Mouse (Mus musculus) heart, adult 2 months (tissue): ENCODE measurements around the gene Gm9112. TPM values are rescaled to one million over a fixed set of nuclear protein-coding genes. Genes with fewer than 3 reads are reported as not detected.
A peak's percentile ranks its signal among the peaks of the same experiment; 100 is the strongest.
"Not testable (repeated sequence)": the region's sequence is repeated elsewhere in the genome, so short reads cannot be mapped to it uniquely, and the experiment has no call there.

ENCODE experiments used
- DNase-seq, 2 experiments: peaks; one replicate each; pipeline ENCODE4 v3.0.0; 2021
- H3K27ac ChIP-seq: fragments of 200-600 bp; 2 replicates; pipeline ENCODE4 v1.8.1; 2022
- H3K27me3 ChIP-seq: fragments of 200-500 bp; 2 replicates; pipeline ENCODE4 v1.6.1; 2012; ENCODE audit warnings: mild to moderate bottlenecking, low read length, inconsistent platforms, mixed read lengths; ENCODE audit not compliant: control insufficient read depth, insufficient read depth
- H3K36me3 ChIP-seq: fragments of 200-500 bp; 2 replicates; pipeline ENCODE4 v1.6.1; 2012; ENCODE audit warnings: low read length, inconsistent platforms; ENCODE audit not compliant: control insufficient read depth, insufficient read depth
- H3K4me1 ChIP-seq: fragments of 200-500 bp; 2 replicates; pipeline ENCODE4 v1.6.1; 2011; ENCODE audit warnings: low read length; ENCODE audit not compliant: control insufficient read depth, insufficient read depth
- H3K4me3 ChIP-seq: fragments of 200-600 bp; 2 replicates; pipeline ENCODE4 v1.8.1; 2022
- H3K79me2 ChIP-seq: fragments of 200-500 bp; replicated peaks from 2 replicates; pipeline ENCODE4 v1.6.1; 2012; ENCODE audit warnings: mild to moderate bottlenecking, inconsistent platforms, low read length, moderate library complexity, mixed read lengths; ENCODE audit not compliant: control insufficient read depth, insufficient read depth
- H3K9ac ChIP-seq: fragments of 200-500 bp; 2 replicates; pipeline ENCODE4 v1.6.1; 2012; ENCODE audit warnings: low read depth, mild to moderate bottlenecking, control low read depth, inconsistent platforms, low read length, mixed read lengths
- CTCF ChIP-seq: fragments of 200-600 bp; IDR thresholded peaks from 2 replicates; pipeline ENCODE4 v1.8.1; 2022; ENCODE audit warnings: antibody characterized with exemption, mild to moderate bottlenecking, moderate library complexity
- EP300 ChIP-seq: fragments of 200-500 bp; IDR thresholded peaks from 2 replicates; pipeline ENCODE4 v1.6.1; 2011; ENCODE audit warnings: low read depth, low read length, control low read depth; ENCODE audit not compliant: insufficient read depth
- POLR2A ChIP-seq: fragments of 200-500 bp; IDR thresholded peaks from 2 replicates; pipeline ENCODE4 v1.6.1; 2011; ENCODE audit warnings: mild to moderate bottlenecking, low read depth, low read length, control low read depth; ENCODE audit not compliant: insufficient read depth
- WGBS: fragments of 180-500 bp; shearing (Covaris S2); methylation state at CpG from one replicate; pipeline ENCODE4 v1.1.7; 2018; 5-methylcytosine and 5-hydroxymethylcytosine counted together
- intact Hi-C: fragments of 180-260 bp; cut with DNase I; formaldehyde crosslinking; loops from one replicate; pipeline ENCODE4 v1.15.1; 2025
- long read RNA-seq: library from polyadenylated mRNA; stranded (forward); transcript quantifications from one replicate; pipeline ENCODE4 v2.0.0, GENCODE M21; 2021
- polyA plus RNA-seq: library from polyadenylated mRNA; depleted of rRNA; stranded (reverse); fragments of >200 nt; gene quantifications from 2 replicates; pipeline ENCODE4 v1.2.3, GENCODE M21; 2012; rRNA removed
- total RNA-seq, 2 experiments: library from RNA; stranded (reverse); gene quantifications; 2 replicates each; pipeline ENCODE4 v1.2.3; 2021

Gm9112 gene
- not detected for total RNA-seq
- not detected in 2 replicates for polyA plus RNA-seq
- long read RNA-seq = 0 reads

GRCm38 (mm10) chrX:102707535-102707934 lies at the start of gene Gm9112, which contains the start of gene Dmrtc1b:
Gene Gm9112, minus strand, starts transcription at chrX:102707635.
Gene Dmrtc1b, plus strand, starts transcription at chrX:102707865.
- DNase-seq = not testable (repeated sequence)
- WGBS = 77% methylated on average over 9 of the region's 10 CpGs

GRCm38 (mm10) chrX:102724226-102724625 lies 16.8 kb upstream of the Gm9112 start:
- H3K27ac ChIP-seq, H3K79me2 ChIP-seq, DNase-seq, H3K9ac ChIP-seq, intact Hi-C loops, H3K36me3 ChIP-seq, H3K4me3 ChIP-seq, H3K4me1 ChIP-seq, H3K27me3 ChIP-seq: not testable (repeated sequence)
- WGBS = 87% methylated on average over 6 of the region's 6 CpGs

More at GRCm38 (mm10) chrX:102707535-102707934, at the start of gene Gm9112, which contains the start of gene Dmrtc1b:
- H3K4me1 ChIP-seq, H3K27me3 ChIP-seq, H3K79me2 ChIP-seq, H3K27ac ChIP-seq, intact Hi-C loops, H3K36me3 ChIP-seq, H3K4me3 ChIP-seq, H3K9ac ChIP-seq: not testable (repeated sequence)

- H3K4me1 ChIP-seq, H3K79me2 ChIP-seq, H3K27ac ChIP-seq, H3K4me3 ChIP-seq, intact Hi-C loops, DNase-seq, H3K27me3 ChIP-seq, H3K9ac ChIP-seq, H3K36me3 ChIP-seq: not testable (repeated sequence)
- 72% methylated on average over 3 of the region's 3 CpGs for WGBS
Measured at GRCm38 (mm10) chrX:102700636-102701035, 6.8 kb downstream of the Gm9112 start.

- H3K27ac ChIP-seq, H3K79me2 ChIP-seq, H3K4me1 ChIP-seq, H3K27me3 ChIP-seq, intact Hi-C loops, H3K4me3 ChIP-seq, H3K36me3 ChIP-seq, H3K9ac ChIP-seq: not testable (repeated sequence)
- DNase-seq = peak; percentile 3 to 22
- WGBS = 12% methylated on average over 4 of the region's 4 CpGs
- TF ChIP-seq CTCF = peak; percentile 60
Measured at GRCm38 (mm10) chrX:102689252-102689651, 18.2 kb downstream of the Gm9112 start.

GRCm38 (mm10) chrX:102686872-102687271 lies 20.6 kb downstream of the Gm9112 start, which contains the start of gene Gm3880:
Gene Gm3880, minus strand, starts transcription at chrX:102686972.
- not testable (repeated sequence) for H3K27ac ChIP-seq, H3K4me1 ChIP-seq, DNase-seq, H3K79me2 ChIP-seq, H3K36me3 ChIP-seq, H3K4me3 ChIP-seq, H3K27me3 ChIP-seq, H3K9ac ChIP-seq
- 77% methylated on average over 5 of the region's 5 CpGs for WGBS
- intact Hi-C loops = loop anchor here (1.0 kb wide), 1 partner anchor 19 kb away; no protein-coding TSS in a partner anchor

GRCm38 (mm10) chrX:102684706-102685105 lies 22.7 kb downstream of the Gm9112 start:
- H3K79me2 ChIP-seq, H3K27me3 ChIP-seq, H3K4me1 ChIP-seq, DNase-seq, intact Hi-C loops, H3K27ac ChIP-seq, H3K9ac ChIP-seq, H3K36me3 ChIP-seq, H3K4me3 ChIP-seq: not testable (repeated sequence)
- WGBS = 59% methylated on average over 3 of the region's 3 CpGs

GRCm38 (mm10) chrX:102666641-102667040 lies 40.8 kb downstream of the Gm9112 start:
- DNase-seq = no peak
- Histone ChIP-seq H3K79me2 (no peaks in the 10 kb centered on the region), H3K27ac (no peak overlapping the region), H3K4me3 (no peak overlapping the region), H3K36me3 (no peaks in the 10 kb centered on the region), H3K4me1 (no peaks in the 10 kb centered on the region), H3K9ac (no peak overlapping the region), H3K27me3 (no peaks in the 10 kb centered on the region)
- intact Hi-C loops = no loop called here
- no peak for TF ChIP-seq EP300
- TF ChIP-seq POLR2A = no peak
- no peak for TF ChIP-seq CTCF
- WGBS = 66% methylated on average over 2 of the region's 2 CpGs
